Mouse (Mus musculus): ENCODE results near the gene Nav2. TPM values are rescaled to one million over a fixed set of nuclear protein-coding genes. Genes with fewer than 3 reads are reported as not detected.

Nav2 gene
- polyA plus RNA-seq, 1 experiment from 2014 or later = 10.1 TPM

DNA sequence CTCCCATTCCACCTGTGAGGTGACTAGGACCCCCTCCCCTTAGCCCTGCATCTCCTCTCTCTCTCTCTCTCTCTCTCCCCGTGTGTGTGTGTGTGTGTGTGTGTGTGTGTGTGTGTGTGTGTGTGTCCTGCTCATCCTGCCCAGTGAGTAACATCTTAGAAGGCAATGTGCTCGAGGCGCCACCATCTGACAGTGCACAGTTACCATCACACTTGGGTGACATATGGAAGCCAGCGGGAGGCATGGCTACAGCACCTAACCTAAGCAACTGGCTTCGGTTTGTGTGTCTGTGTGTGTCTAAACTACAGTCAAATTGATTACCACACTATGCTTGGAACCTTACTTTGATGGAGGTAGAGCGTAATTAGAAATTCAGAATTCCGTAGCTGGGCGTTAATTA is 366.2 kb downstream of the Nav2 start:
- DNase-seq (ENCODE audit: low spot score) (no peak), ATAC-seq (replicated peaks; ENCODE audit: low FRiP score, low read depth) (no peak)
- H3K27ac ChIP-seq = no peak overlapping the region
- 79% methylated on average over 8 of the region's 8 CpGs for WGBS
- H3K4me1 ChIP-seq (replicated peaks; ENCODE audit: insufficient read depth, low read length) = no peaks in the 10 kb centered on the region
- no peaks in the 10 kb centered on the region for H3K36me3 ChIP-seq (ENCODE audit: insufficient read depth, low read length)
- H3K9ac ChIP-seq (ENCODE audit: low read depth, low read length) = no peak overlapping the region
- no peaks in the 10 kb centered on the region for H3K9me3 ChIP-seq (replicated peaks; ENCODE audit: low read length)
- H3K4me2 ChIP-seq (ENCODE audit: low read length) = no peak overlapping the region
- H3K4me3 ChIP-seq (replicated peaks; ENCODE audit: low read depth, low read length) = no peak overlapping the region
- H3K27me3 ChIP-seq (ENCODE audit: insufficient read depth, low read length) = no peaks in the 10 kb centered on the region
- TF ChIP-seq CTCF (IDR thresholded peaks at IDR 0.05; ENCODE audit: low read depth) = no peak

DNA sequence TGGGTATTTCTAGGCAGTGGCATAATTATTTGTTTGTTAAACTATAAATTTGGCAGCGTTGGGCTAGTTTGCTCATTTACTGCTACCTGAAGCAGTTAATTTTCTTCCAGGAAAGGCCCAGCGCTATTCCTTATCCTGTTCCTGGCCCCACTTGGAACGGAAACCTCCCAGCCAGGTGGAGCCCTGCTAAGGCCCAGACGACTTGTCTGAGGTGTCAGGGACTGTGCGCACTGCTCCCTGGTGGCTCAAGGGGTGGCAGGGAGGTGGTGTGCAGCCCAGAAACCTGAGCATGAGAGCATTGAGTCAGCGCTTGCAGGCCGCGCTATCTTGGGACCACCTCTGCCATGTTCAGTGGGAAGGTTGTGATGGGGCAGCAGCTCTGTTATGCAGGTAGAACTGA is 367.6 kb downstream of the Nav2 start:
- 65% methylated on average over 8 of the region's 8 CpGs for WGBS
- Histone ChIP-seq H3K4me2 (ENCODE audit: low read length) (no peak overlapping the region), H3K4me3 (replicated peaks; ENCODE audit: low read depth, low read length) (no peak overlapping the region), H3K36me3 (ENCODE audit: insufficient read depth, low read length) (no peaks in the 10 kb centered on the region), H3K9ac (ENCODE audit: low read depth, low read length) (no peak overlapping the region), H3K9me3 (replicated peaks; ENCODE audit: low read length) (no peaks in the 10 kb centered on the region), H3K4me1 (replicated peaks; ENCODE audit: insufficient read depth, low read length) (no peaks in the 10 kb centered on the region), H3K27ac (no peak overlapping the region), H3K27me3 (ENCODE audit: insufficient read depth, low read length) (no peaks in the 10 kb centered on the region)
- no peak for DNase-seq (ENCODE audit: low spot score)
- TF ChIP-seq CTCF (IDR thresholded peaks at IDR 0.05; ENCODE audit: low read depth) = peak; percentile 44; the same call in 1 of the 2 replicates
- no peak for ATAC-seq (replicated peaks; ENCODE audit: low FRiP score, low read depth)

DNA sequence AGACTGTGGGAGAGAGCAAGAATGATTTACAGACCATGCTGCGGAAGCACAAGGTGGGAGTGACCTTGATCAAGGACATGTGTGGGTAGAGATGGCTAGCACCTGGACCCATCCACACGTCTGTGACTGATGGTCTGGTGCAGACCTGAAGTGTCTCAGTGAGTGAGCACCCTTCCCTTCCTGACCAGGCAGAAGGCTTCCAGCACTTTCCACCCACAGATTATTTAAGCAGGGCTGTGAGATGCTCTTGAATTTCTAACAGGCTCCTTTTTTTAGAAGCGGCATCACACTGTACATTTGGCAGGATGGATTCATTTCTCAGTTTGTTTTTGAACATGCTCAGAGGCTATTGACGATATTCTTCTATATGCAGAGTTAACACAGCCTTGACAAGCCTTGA is 369.2 kb downstream of the Nav2 start:
- H3K9ac ChIP-seq (ENCODE audit: low read depth, low read length) = no peak overlapping the region
- no peaks in the 10 kb centered on the region for H3K9me3 ChIP-seq (replicated peaks; ENCODE audit: low read length)
- 55% methylated on average over 4 of the region's 4 CpGs for WGBS
- H3K36me3 ChIP-seq (ENCODE audit: insufficient read depth, low read length) = no peaks in the 10 kb centered on the region
- H3K4me3 ChIP-seq (replicated peaks; ENCODE audit: low read depth, low read length) = no peak overlapping the region
- H3K4me1 ChIP-seq (replicated peaks; ENCODE audit: insufficient read depth, low read length) = no peaks in the 10 kb centered on the region
- H3K4me2 ChIP-seq (ENCODE audit: low read length) = no peak overlapping the region
- no peak overlapping the region for H3K27ac ChIP-seq
- DNase-seq (ENCODE audit: low spot score) (peak; percentile 49), ATAC-seq (replicated peaks; ENCODE audit: low FRiP score, low read depth) (peak; percentile 45)
- H3K27me3 ChIP-seq (ENCODE audit: insufficient read depth, low read length) = no peaks in the 10 kb centered on the region
- TF ChIP-seq CTCF (IDR thresholded peaks at IDR 0.05; ENCODE audit: low read depth) = no peak

DNA sequence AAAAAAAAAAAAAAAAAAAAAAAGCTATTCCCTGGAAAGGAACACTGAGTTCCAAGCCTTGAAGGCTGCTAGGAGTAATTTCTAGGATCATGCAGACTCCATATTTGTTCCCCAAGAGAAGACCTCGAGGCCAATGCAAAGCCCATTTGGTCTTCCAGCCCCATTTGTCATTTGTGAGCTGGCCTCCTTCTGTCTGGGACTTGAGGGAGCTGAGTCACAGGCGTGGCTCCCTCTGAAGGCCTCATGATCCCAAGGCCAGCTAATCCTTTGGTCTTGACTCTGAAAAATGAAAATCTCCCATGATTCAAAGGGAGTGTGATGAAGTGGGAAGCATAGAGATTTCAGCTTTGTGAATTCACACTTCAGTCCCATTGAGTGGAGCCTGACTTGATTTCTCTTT is 370.0 kb downstream of the Nav2 start:
- WGBS = 51% methylated on average over 2 of the region's 2 CpGs
- H3K9me3 ChIP-seq (replicated peaks; ENCODE audit: low read length) = no peaks in the 10 kb centered on the region
- H3K27ac ChIP-seq = no peak overlapping the region
- DNase-seq (ENCODE audit: low spot score) (no peak), ATAC-seq (replicated peaks; ENCODE audit: low FRiP score, low read depth) (no peak)
- no peak overlapping the region for H3K4me2 ChIP-seq (ENCODE audit: low read length)
- H3K27me3 ChIP-seq (ENCODE audit: insufficient read depth, low read length) = no peaks in the 10 kb centered on the region
- H3K4me1 ChIP-seq (replicated peaks; ENCODE audit: insufficient read depth, low read length) = no peaks in the 10 kb centered on the region
- no peak overlapping the region for H3K9ac ChIP-seq (ENCODE audit: low read depth, low read length)
- H3K4me3 ChIP-seq (replicated peaks; ENCODE audit: low read depth, low read length) = no peak overlapping the region
- TF ChIP-seq CTCF (IDR thresholded peaks at IDR 0.05; ENCODE audit: low read depth) = no peak
- no peaks in the 10 kb centered on the region for H3K36me3 ChIP-seq (ENCODE audit: insufficient read depth, low read length)

DNA sequence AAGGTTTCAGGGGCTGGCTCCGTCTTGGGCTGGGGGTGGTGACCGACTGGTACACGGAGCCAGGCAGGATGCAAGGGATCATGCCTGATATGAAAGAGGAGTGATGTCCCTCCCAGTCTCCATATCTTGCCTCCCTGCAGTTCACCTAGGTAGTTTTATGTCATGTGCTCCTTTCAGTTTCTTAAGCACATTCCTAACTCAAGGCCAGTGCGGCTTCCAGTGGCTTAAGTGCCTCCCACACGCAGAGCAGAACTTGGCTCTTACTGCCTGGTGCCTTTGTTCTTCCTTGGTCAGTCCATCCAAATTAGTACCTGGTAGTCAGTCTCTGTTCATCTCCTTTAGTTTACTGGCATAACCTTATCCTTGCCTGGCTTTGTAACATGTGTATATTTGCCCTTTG is 371.9 kb downstream of the Nav2 start:
- DNase-seq (ENCODE audit: low spot score) = peak; percentile 29
- ATAC-seq (replicated peaks; ENCODE audit: low FRiP score, low read depth) = no peak
- H3K4me3 ChIP-seq (replicated peaks; ENCODE audit: low read depth, low read length) = no peak overlapping the region
- no peaks in the 10 kb centered on the region for H3K9me3 ChIP-seq (replicated peaks; ENCODE audit: low read length)
- H3K9ac ChIP-seq (ENCODE audit: low read depth, low read length) = no peak overlapping the region
- H3K27ac ChIP-seq = no peak overlapping the region
- H3K27me3 ChIP-seq (ENCODE audit: insufficient read depth, low read length) = no peaks in the 10 kb centered on the region
- no peaks in the 10 kb centered on the region for H3K36me3 ChIP-seq (ENCODE audit: insufficient read depth, low read length)
- no peak overlapping the region for H3K4me2 ChIP-seq (ENCODE audit: low read length)
- 0 out of 2 replicates have a peak, but pooled peaks cover 6% of the 10 kb centered on the region for H3K4me1 ChIP-seq (replicated peaks; ENCODE audit: insufficient read depth, low read length)
- no peak for TF ChIP-seq CTCF (IDR thresholded peaks at IDR 0.05; ENCODE audit: low read depth)
- WGBS = 42% methylated on average over 5 of the region's 5 CpGs

DNA sequence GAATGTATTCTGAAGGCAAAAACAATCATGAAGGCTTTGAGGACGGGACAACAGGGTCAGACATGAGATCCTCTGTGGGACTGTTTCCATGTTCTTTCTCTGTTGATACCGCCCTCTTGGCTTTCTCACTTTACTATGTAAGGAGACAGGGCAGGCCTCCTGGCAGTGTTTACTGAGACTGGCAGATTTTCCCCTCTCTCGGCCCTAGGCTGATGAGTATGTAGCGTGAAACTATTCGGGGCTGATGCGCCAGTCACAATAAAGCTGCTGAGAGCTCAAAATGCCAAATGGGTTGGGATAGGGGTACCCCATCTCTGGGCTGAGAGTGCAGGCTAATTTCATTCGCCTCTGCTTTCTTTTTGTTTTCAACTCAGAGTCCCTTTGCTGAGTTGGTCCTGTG is 373.9 kb downstream of the Nav2 start:
- no peaks in the 10 kb centered on the region for H3K36me3 ChIP-seq (ENCODE audit: insufficient read depth, low read length)
- no peak overlapping the region for H3K4me2 ChIP-seq (ENCODE audit: low read length)
- no peaks in the 10 kb centered on the region for H3K27me3 ChIP-seq (ENCODE audit: insufficient read depth, low read length)
- no peak for TF ChIP-seq CTCF (IDR thresholded peaks at IDR 0.05; ENCODE audit: low read depth)
- H3K9ac ChIP-seq (ENCODE audit: low read depth, low read length) = no peak overlapping the region
- no peak overlapping the region for H3K4me3 ChIP-seq (replicated peaks; ENCODE audit: low read depth, low read length)
- DNase-seq (ENCODE audit: low spot score) (no peak), ATAC-seq (replicated peaks; ENCODE audit: low FRiP score, low read depth) (no peak)
- H3K9me3 ChIP-seq (replicated peaks; ENCODE audit: low read length) = no peaks in the 10 kb centered on the region
- H3K27ac ChIP-seq = no peak overlapping the region
- WGBS = 86% methylated on average over 7 of the region's 7 CpGs
- 0 out of 2 replicates have a peak, but pooled peaks cover 6% of the 10 kb centered on the region for H3K4me1 ChIP-seq (replicated peaks; ENCODE audit: insufficient read depth, low read length)
